Mouse (Mus musculus): ENCODE results near the gene Gm28048. TPM values are rescaled to one million over a fixed set of nuclear protein-coding genes. Genes with fewer than 3 reads are reported as not detected.

Gene Gm28048
- total RNA-seq (2023), result 23.2 TPM

DNA sequence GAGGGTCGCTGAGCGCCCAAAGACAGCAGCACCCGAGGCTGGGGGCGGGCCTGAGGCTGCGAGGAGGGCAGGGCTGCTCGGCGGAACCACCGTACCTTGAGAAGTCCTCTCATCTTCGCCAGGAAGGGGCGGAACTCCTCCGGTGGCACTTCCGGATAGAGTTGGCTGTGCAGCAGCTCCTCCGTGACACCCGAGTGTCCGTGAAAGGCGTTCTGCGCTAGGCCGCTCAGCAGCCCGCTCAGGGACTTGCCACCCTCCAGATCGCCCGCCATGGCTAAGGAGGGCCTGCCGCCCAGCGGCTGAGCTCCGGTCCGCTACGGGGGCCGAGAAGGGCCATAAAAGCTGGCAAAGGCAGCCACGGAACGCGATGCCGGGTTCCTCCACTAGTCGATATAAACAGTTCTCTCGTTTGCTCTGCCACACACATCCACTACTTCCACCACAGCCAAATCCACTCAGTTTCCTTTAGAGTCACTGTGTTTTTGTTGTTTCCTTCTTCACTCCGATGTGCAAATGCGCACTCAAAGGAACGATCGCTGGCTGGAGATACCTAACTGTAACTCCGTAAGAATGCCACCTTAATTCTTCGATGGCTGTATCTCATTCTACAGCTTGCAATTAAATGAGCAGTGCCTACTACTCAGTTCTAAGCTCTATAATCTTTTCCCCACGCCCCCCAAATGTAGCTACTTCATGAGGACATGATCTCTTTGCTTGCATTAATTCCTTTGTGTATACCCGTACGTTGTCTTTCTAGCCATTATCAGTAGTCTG lies at the start of gene Gm28048, which contains the start of gene Commd1:
Gene Gm28048, minus strand, starts transcription at position 107 of the 774 bp plus-strand sequence.
Gene Commd1, minus strand, starts transcription at position 399 of the 774 bp plus-strand sequence.

DNA sequence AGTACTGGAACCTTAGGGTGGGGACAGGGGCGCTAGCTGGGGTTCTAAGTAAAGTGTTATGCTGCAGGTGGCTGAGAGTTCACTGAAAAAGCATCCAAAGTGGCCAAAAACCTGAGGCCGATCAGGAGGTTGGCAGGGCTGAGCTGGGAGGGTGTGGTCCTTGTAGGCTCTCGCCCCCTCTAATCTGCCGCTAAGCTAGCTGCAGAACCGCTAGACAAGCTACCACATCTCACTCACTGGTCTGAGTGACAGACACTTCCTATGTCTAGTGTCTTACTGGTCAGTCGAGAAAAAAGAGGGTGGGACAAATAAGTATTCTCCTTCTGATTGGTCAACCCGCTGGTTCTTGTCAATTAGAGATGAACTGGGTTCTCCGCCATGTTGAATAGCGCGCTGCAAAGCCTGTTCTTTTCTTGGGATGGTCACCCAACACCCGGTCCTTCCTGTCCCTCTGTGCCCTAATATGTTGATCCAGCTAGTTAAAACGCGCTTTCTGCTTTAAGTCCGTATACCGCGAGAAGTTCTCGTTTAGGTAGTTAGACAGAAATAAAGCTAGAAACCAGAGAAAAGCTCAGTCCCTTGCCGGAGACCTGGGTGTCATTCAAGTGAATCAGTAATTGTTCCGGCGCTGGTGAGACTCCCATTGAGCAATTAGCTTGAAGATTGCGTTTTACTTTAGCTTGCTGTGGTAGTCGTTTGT lies 25.7 kb upstream of the Gm28048 start, which contains the start of gene Fam161a:
Gene Fam161a, plus strand, starts transcription at position 51 of the 700 bp plus-strand sequence.

DNA sequence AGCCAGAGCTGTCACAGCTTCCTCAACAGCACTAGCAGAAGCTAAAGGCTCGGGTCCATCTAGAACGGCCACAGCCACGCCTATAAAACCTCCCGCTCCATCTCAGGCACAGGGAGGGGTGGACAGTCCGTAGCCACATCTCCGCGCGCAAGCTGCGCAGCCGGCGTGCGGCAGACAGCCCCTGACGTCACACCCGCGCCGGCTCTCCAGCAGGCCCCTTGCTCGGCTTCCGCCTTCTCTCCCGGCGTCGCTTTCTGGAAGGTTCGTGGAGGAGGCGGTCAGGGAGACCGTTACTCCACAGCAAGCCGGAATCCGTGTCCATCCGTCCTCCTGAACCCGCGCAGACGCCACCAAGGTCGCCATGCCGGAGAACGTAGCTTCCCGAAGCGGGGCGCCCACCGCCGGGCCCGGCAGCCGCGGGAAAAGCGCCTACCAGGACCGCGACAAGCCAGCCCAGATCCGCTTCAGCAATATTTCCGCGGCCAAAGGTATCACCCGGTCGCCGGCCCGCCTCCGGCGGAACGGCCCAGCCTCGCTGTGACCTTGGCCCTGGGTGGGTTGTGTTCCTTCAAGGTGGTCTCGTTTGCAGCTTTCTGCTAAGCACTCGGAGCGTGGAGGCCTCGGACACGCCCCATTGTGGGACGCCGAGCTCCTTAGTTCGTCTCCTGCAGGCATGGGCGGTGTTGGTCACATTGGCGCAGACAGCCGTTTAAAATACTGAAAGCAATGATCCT lies 8.7 kb upstream of the Gm28048 start, which contains the start of gene Cct4:
Gene Cct4, plus strand, starts transcription at position 127 of the 734 bp plus-strand sequence.

DNA sequence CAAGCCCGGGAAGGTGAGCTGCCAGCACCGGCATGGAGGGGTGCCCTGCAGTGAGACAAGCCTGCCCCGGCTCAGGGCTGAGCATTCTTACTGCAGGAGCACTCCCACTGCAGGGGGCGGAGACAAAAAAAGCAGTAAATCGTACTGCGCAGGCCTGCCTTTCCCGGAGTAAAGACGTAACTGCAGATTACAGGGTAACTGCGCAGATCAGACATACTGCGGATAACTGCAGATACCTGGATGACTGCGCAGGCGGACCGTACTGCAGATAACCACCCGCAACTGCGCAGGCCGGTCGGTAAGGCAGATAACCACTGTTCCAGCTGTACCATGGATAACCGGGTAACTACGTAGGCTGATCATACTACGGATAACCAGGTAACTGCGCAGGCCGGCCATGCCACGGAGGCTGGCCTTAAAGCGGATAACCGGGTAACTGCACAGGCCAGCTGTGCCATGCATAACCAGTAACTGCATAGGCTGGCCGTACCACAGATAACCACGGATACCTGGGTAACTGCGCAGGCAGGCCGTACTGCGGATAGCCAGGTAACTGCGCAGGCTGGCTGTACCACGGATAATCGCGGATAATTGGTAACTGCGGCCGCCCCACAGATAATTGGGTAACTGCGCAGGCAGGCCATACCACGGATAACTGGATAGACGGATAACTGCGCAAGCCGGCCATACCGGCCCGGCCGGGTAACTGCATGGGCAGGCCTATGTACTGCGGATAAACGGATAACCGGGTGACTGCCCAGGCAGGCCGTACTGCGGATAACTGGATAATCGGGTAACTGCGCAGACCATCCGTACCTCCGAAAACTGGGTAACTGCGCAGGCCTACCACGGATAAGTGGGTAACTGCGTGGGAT lies 9.8 kb downstream of the Gm28048 start, which contains the start of gene Zrsr1:
Gene Zrsr1, plus strand, starts transcription at position 171 of the 875 bp plus-strand sequence.

DNA sequence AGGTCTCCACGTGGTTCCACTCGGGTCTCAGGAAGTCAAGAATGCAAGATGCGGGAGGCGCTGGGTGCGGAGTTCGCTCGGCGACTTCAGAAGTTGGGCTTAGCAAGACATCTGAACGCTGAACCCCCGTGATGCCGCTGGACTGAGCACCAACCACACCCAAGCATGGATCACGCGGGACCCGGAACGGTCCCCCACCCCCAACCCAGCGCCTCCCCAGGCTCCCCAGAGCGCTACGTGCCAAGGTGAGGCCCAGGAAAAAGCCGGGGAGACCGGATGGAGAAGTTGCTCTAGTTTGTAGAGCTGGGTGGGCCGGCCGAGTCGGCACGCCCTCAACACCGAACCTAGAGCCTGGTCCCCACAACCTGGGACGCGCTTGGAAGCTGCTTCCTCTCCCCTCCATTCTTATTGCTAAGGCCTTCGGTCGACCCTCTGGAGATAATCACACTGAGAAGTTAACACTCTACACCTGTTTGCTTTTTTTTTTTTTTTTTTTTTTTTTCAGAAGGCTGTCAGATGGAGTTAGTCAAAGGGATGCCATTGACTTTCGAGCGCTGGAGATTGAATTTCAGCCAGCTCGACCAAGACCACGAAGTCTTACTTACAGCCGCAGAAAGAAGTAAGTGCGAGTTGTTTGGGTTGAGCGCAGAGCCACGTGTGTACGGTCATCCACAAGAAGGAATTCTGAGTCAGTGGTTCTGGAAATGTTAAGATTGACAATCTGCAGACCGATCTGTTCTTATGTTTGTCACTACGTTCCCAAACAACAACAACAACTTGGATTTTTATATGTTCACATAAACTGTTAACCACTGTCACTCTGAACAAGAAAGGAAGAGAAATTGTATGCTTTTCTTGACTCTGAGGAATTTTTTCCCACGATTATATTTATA lies 121.3 kb downstream of the Gm28048 start, which contains the start of gene B3gnt2:
Gene B3gnt2, minus strand, starts transcription at position 627 of the 893 bp plus-strand sequence.

Other genes with a start within 250 kb of the Gm28048 start
- gene B3gnt2, start 121.1 kb downstream of the Gm28048 start, total RNA-seq (2023), result 52.4 TPM
- 77.7 TPM for gene Zrsr1, start 10.1 kb downstream of the Gm28048 start, total RNA-seq (2023)
- 30.9 TPM for gene Commd1, start 292 bp upstream of the Gm28048 start, total RNA-seq (2023)
- gene Cct4, start 8.4 kb upstream of the Gm28048 start, total RNA-seq (2023), result 235 TPM
- 4.4 TPM for gene Fam161a, start 25.4 kb upstream of the Gm28048 start, total RNA-seq (2023)

Measured in CD4-positive naive resting alpha-beta T cell, adult 57 days (primary cell).